Mouse (Mus musculus) embryonic facial prominence, embryonic 11.5 days (tissue): ENCODE measurements around the gene Prb1. TPM values are rescaled to one million over a fixed set of nuclear protein-coding genes. Genes with fewer than 3 reads are reported as not detected.
"Not testable (repeated sequence)": the region's sequence is repeated elsewhere in the genome, so short reads cannot be mapped to it uniquely, and the experiment has no call there.

Experiments used
- ATAC-seq: fragments of 200-750 bp; cut with Nextera tagmentation; replicated peaks from 2 replicates; pipeline ENCODE4 v1.8.0; 2017; ENCODE audit warnings: low read depth; ENCODE audit not compliant: insufficient number of reproducible peaks, low FRiP score, low TSS enrichment
- DNase-seq: peaks from one replicate; pipeline ENCODE4 v3.0.0-alpha.2; 2015; ENCODE audit warnings: low spot score
- H3K27ac ChIP-seq: fragments of 300-500 bp; sonication (generic); replicated peaks from 2 replicates; pipeline ENCODE4 v1.5.1; 2014; ENCODE audit warnings: mild to moderate bottlenecking, low read depth, low read length, control low read depth
- H3K27me3 ChIP-seq: fragments of 300-500 bp; sonication (generic); 2 replicates; pipeline ENCODE4 v1.6.1; 2014; ENCODE audit warnings: mild to moderate bottlenecking, low read length, moderate library complexity, mixed read lengths; ENCODE audit not compliant: control insufficient read depth, insufficient read depth
- H3K36me3 ChIP-seq: fragments of 300-500 bp; sonication (generic); replicated peaks from 2 replicates; pipeline ENCODE4 v1.6.1; 2014; ENCODE audit warnings: low read depth, mild to moderate bottlenecking, low read length, moderate library complexity, mixed read lengths; ENCODE audit not compliant: control insufficient read depth, insufficient read depth
- H3K4me1 ChIP-seq: fragments of 300-500 bp; sonication (generic); 2 replicates; pipeline ENCODE4 v1.6.1; 2014; ENCODE audit warnings: low read length, mixed read lengths; ENCODE audit not compliant: control insufficient read depth, insufficient read depth
- H3K4me2 ChIP-seq: fragments of 300-500 bp; sonication (generic); 2 replicates; pipeline ENCODE4 v1.6.1; 2014; ENCODE audit warnings: low read depth, mild to moderate bottlenecking, control low read depth, low read length, moderate library complexity
- H3K4me3 ChIP-seq: fragments of 300-500 bp; sonication (generic); 2 replicates; pipeline ENCODE4 v1.5.1; 2014; ENCODE audit warnings: low read depth, low read length, control low read depth
- H3K9ac ChIP-seq: fragments of 300-500 bp; sonication (generic); replicated peaks from 2 replicates; pipeline ENCODE4 v1.6.1; 2014; ENCODE audit warnings: mild to moderate bottlenecking, control low read depth, low read length
- H3K9me3 ChIP-seq: fragments of 300-500 bp; sonication (generic); replicated peaks from 2 replicates; pipeline ENCODE4 v1.6.1; 2016; ENCODE audit warnings: mild to moderate bottlenecking, low read length, inconsistent platforms, mixed read lengths; ENCODE audit not compliant: control insufficient read depth
- polyA plus RNA-seq: library from polyadenylated mRNA; unstranded; fragments of >200 nt; fragmentation: Nextera tagmentation; extraction: Ambion mirVana; gene quantifications from 2 replicates; pipeline ENCODE4 v1.2.1, GENCODE M21; 2014

Gene Prb1
- not detected in 2 replicates for polyA plus RNA-seq

DNA sequence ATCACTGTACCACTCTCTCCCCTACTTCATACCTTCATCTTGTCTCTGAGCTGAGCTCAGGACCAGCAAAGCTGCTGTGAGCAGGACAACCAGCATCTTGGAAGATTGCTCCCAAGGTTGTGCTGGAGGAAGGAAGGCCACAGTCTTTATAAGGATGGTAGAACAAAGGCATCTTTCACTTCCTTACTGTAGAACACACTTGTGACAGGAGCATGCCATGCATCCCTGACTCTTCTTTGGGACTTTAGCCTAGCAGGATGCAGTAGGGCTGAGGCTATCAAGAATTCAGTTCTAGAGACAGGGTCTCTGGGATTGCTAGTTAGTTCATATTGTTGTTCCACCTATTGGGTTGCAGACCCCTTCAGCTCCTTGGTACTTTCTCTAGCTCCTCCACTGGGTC is at the start of gene Prb1:
TSS of gene Prb1 (minus strand) at position 101 of the 400 bp plus-strand sequence.
- not testable (repeated sequence) for H3K9me3 ChIP-seq, ATAC-seq, H3K4me1 ChIP-seq, H3K36me3 ChIP-seq, H3K27ac ChIP-seq, H3K27me3 ChIP-seq, H3K4me3 ChIP-seq, H3K4me2 ChIP-seq, H3K9ac ChIP-seq, DNase-seq

Other genes starting within 250 kb of the Prb1 start
- not detected in 2 replicates for gene Prpmp5, start 104.2 kb upstream of the Prb1 start, polyA plus RNA-seq
- gene Gm8882, start 153.6 kb upstream of the Prb1 start, polyA plus RNA-seq, result not detected in 2 replicates